Mouse (Mus musculus) heart, embryonic 13.5 days (tissue): ENCODE data around the gene Tap1. TPM values are rescaled to one million over a fixed set of nuclear protein-coding genes. Genes with fewer than 3 reads are reported as not detected.

Experiments used
- ATAC-seq: fragments of 200-750 bp; cut with Nextera tagmentation; 2 replicates; pipeline ENCODE4 v1.8.0; 2017; ENCODE audit warnings: moderate TSS enrichment; ENCODE audit not compliant: insufficient number of reproducible peaks, low FRiP score, low TSS enrichment; ENCODE audit errors: extremely low read depth
- H3K27ac ChIP-seq: fragments of 300-500 bp; sonication (generic); replicated peaks from 2 replicates; pipeline ENCODE4 v1.5.1; 2015; ENCODE audit warnings: moderate library complexity, mild to moderate bottlenecking, inconsistent platforms
- H3K27me3 ChIP-seq: fragments of 300-500 bp; sonication (generic); replicated peaks from 2 replicates; pipeline ENCODE4 v1.6.1; 2015; ENCODE audit warnings: mild to moderate bottlenecking, inconsistent platforms
- H3K36me3 ChIP-seq: fragments of 300-500 bp; sonication (generic); 2 replicates; pipeline ENCODE4 v1.6.1; 2015; ENCODE audit warnings: mild to moderate bottlenecking, inconsistent platforms
- H3K4me1 ChIP-seq: fragments of 300-500 bp; sonication (generic); 2 replicates; pipeline ENCODE4 v1.6.1; 2015; ENCODE audit warnings: inconsistent platforms
- H3K4me2 ChIP-seq: fragments of 300-500 bp; sonication (generic); 2 replicates; pipeline ENCODE4 v1.6.1; 2015; ENCODE audit warnings: inconsistent platforms, mild to moderate bottlenecking, moderate library complexity
- H3K4me3 ChIP-seq: fragments of 300-500 bp; sonication (generic); 2 replicates; pipeline ENCODE4 v1.5.1; 2015; ENCODE audit warnings: moderate library complexity, mild to moderate bottlenecking, inconsistent platforms
- H3K9ac ChIP-seq: fragments of 300-500 bp; sonication (generic); 2 replicates; pipeline ENCODE4 v1.6.1; 2015; ENCODE audit warnings: inconsistent platforms, mild to moderate bottlenecking, moderate library complexity
- H3K9me3 ChIP-seq: fragments of 300-500 bp; sonication (generic); 2 replicates; pipeline ENCODE4 v1.6.1; 2016; ENCODE audit warnings: inconsistent platforms
- WGBS: fragments of 180-500 bp; shearing (Covaris S2); methylation state at CpG from one replicate; pipeline ENCODE4 v1.1.7; 2015; ENCODE audit warnings: mixed read lengths; 5-methylcytosine and 5-hydroxymethylcytosine counted together
- polyA plus RNA-seq: library from polyadenylated mRNA; unstranded; fragments of >200 nt; fragmentation: Nextera tagmentation; extraction: Ambion mirVana; gene quantifications from 2 replicates; pipeline ENCODE4 v1.2.1, GENCODE M21; 2015

The Tap1 gene
- polyA plus RNA-seq, 1 experiment from 2014 or later = 1.4 TPM

DNA sequence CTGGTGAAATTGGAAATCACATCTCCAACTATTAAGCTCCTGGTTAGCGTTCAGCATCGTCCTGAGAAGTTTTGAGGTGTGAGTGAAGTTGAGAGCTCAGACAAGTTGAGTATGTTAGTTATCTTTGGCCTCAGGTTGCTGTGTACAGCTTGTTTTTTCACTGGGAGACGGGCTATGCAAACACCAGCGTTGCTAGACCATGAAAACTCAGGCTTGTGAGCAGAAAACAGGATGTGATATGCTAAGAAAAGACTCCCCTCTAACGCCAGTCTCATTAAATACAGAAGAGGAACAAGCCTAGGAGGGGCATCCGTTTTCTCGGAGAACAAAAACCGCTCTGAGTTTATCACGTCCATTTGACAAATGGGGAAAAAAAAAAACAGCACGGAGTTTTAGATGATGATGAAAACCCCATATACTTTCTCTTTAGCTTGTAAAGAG is 52.3 kb downstream of the Tap1 start:
- WGBS = 53% methylated on average over 10 of the region's 10 CpGs
- no peak overlapping the region for H3K9ac ChIP-seq
- H3K4me1 ChIP-seq = no peaks in the 10 kb centered on the region
- H3K27ac ChIP-seq = no peak overlapping the region
- ATAC-seq = no peak
- H3K4me3 ChIP-seq = no peak overlapping the region
- no peaks in the 10 kb centered on the region for H3K27me3 ChIP-seq
- H3K4me2 ChIP-seq = 0 out of 2 replicates have a peak overlapping the region, but pooled peaks have one; percentile 5
- no peaks in the 10 kb centered on the region for H3K36me3 ChIP-seq
- H3K9me3 ChIP-seq = no peaks in the 10 kb centered on the region

- 42% methylated on average over 3 of the region's 3 CpGs for whole genome bisulfite sequencing
- no peaks in the 10 kb centered on the region for H3K27me3 ChIP-seq
- no peaks in the 10 kb centered on the region for H3K4me1 ChIP-seq
- H3K4me2 ChIP-seq = no peak overlapping the region
- H3K4me3 ChIP-seq = no peak overlapping the region
- no peak overlapping the region for H3K27ac ChIP-seq
- H3K9ac ChIP-seq = no peak overlapping the region
- no peaks in the 10 kb centered on the region for H3K9me3 ChIP-seq
- no peaks in the 10 kb centered on the region for H3K36me3 ChIP-seq
- no peak for ATAC-seq
These were observed 53.0 kb downstream of the Tap1 start for GRCm38 (mm10) chr17:34240366-34240765.

DNA sequence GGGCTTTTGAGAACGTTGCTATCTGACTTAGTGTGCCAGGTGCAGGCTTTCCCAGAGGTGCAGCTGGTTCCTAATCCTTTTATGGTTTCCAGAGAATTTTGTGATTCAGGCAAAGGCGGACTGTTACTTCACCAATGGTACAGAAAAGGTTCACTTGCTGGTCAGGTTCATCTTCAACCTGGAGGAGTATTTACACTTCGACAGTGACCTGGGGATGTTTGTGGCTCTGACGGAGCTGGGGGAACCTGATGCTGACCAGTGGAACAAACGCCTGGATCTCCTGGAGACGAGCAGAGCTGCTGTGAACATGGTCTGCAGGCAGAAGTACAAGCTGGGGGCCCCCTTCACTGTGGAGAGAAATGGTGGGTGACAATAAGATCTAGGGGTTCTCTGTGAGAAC is 53.6 kb downstream of the Tap1 start:
- Histone ChIP-seq H3K36me3 (no peaks in the 10 kb centered on the region), H3K4me2 (no peak overlapping the region)

GRCm38 (mm10) chr17:34244656-34245055 is 57.3 kb downstream of the Tap1 start:
- no peak for ATAC-seq
- H3K4me1 ChIP-seq = no peaks in the 10 kb centered on the region
- no peaks in the 10 kb centered on the region for H3K9me3 ChIP-seq
- H3K27me3 ChIP-seq = peaks cover 18% of the 10 kb centered on the region; the same call in 1 of the 2 replicates
- H3K9ac ChIP-seq = no peak overlapping the region
- no peak overlapping the region for H3K4me2 ChIP-seq
- H3K36me3 ChIP-seq = no peaks in the 10 kb centered on the region
- WGBS = 68% methylated on average over 4 of the region's 4 CpGs
- H3K27ac ChIP-seq = no peak overlapping the region
- no peak overlapping the region for H3K4me3 ChIP-seq

More for the DNA sequence above, 53.6 kb downstream of the Tap1 start:
- Histone ChIP-seq H3K9me3 (no peaks in the 10 kb centered on the region), H3K27ac (no peak overlapping the region), H3K4me3 (no peak overlapping the region), H3K4me1 (no peaks in the 10 kb centered on the region), H3K9ac (no peak overlapping the region), H3K27me3 (no peaks in the 10 kb centered on the region)
- ATAC-seq = no peak
- 65% methylated on average over 6 of the region's 6 CpGs for WGBS

Other genes starting within 250 kb of the Tap1 start
- gene Pfdn6, start 247.2 kb upstream of the Tap1 start, polyA plus RNA-seq = 113 and 125 TPM in 2 replicates
- 20.5 and 20.6 TPM in 2 replicates for gene Wdr46, start 246.9 kb upstream of the Tap1 start, polyA plus RNA-seq
- 4.5 and 7.0 TPM in 2 replicates for gene B3galt4, start 236.1 kb upstream of the Tap1 start, polyA plus RNA-seq
- gene Vps52, start 231.7 kb upstream of the Tap1 start, polyA plus RNA-seq = 36.0 and 39.6 TPM in 2 replicates
- gene Rps18, start 231.6 kb upstream of the Tap1 start, polyA plus RNA-seq = 923 and 1,093 TPM in 2 replicates
- gene H2-K1, start 187.2 kb upstream of the Tap1 start, polyA plus RNA-seq = 23.4 and 32.0 TPM in 2 replicates
- 10.4 and 14.9 TPM in 2 replicates for gene Ring1, start 162.9 kb upstream of the Tap1 start, polyA plus RNA-seq
- gene H2-Ke6, start 159.5 kb upstream of the Tap1 start, polyA plus RNA-seq = 37.7 and 45.6 TPM in 2 replicates
- 128 and 130 TPM in 2 replicates for gene Slc39a7, start 155.9 kb upstream of the Tap1 start, polyA plus RNA-seq
- gene Rxrb, start 155.7 kb upstream of the Tap1 start, polyA plus RNA-seq = 28.5 and 32.4 TPM in 2 replicates
- gene Col11a2, start 148.1 kb upstream of the Tap1 start, polyA plus RNA-seq = 0.34 and 0.64 TPM in 2 replicates
- gene H2-Oa, start 95.2 kb upstream of the Tap1 start, polyA plus RNA-seq = 0.23 TPM in 2 replicates
- 6.0 TPM in 2 replicates for gene H2-DMa, start 68.0 kb upstream of the Tap1 start, polyA plus RNA-seq
- gene Brd2, start 64.9 kb upstream of the Tap1 start, polyA plus RNA-seq = 69.0 and 70.0 TPM in 2 replicates
- gene H2-DMb2, start 44.2 kb upstream of the Tap1 start, polyA plus RNA-seq = 0.15 and 0.20 TPM in 2 replicates
- 0.24 and 0.27 TPM in 2 replicates for gene H2-DMb1, start 34.5 kb upstream of the Tap1 start, polyA plus RNA-seq
- gene Psmb9, start 211 bp downstream of the Tap1 start, polyA plus RNA-seq = 1.7 and 2.1 TPM in 2 replicates
- gene Psmb8, start 10.2 kb downstream of the Tap1 start, polyA plus RNA-seq = 3.2 and 4.3 TPM in 2 replicates
- 1.8 and 2.1 TPM in 2 replicates for gene Tap2, start 16.0 kb downstream of the Tap1 start, polyA plus RNA-seq
- gene H2-Ob, start 51.4 kb downstream of the Tap1 start, polyA plus RNA-seq = not detected in 2 replicates
- 13.0 TPM in 2 replicates for gene H2-Ab1, start 70.1 kb downstream of the Tap1 start, polyA plus RNA-seq
- 0.80 and 1.4 TPM in 2 replicates for gene H2-Aa, start 100.3 kb downstream of the Tap1 start, polyA plus RNA-seq
- 2.4 and 3.1 TPM in 2 replicates for gene H2-Eb1, start 118.3 kb downstream of the Tap1 start, polyA plus RNA-seq
- not detected in 2 replicates for gene H2-Eb2, start 138.1 kb downstream of the Tap1 start, polyA plus RNA-seq
- not detected in 2 replicates for gene Btnl2, start 167.3 kb downstream of the Tap1 start, polyA plus RNA-seq
- gene Btnl1, start 189.6 kb downstream of the Tap1 start, polyA plus RNA-seq = not detected in 2 replicates
- 0.19 TPM in 1 of 2 replicates, not detected in the other for gene BC051142, start 211.3 kb downstream of the Tap1 start, polyA plus RNA-seq